Mouse (Mus musculus): ENCODE measurements at regions not wholly inside any gene's neighbourhood (a gene's known extent, or its start where the extent isn't known, plus 50 kb on each side); places are given as distances from the start of the nearest gene placed in this dataset.
"Not testable (repeated sequence)": the region's sequence is repeated elsewhere in the genome, so short reads cannot be mapped to it uniquely, and the experiment has no call there.

DNA sequence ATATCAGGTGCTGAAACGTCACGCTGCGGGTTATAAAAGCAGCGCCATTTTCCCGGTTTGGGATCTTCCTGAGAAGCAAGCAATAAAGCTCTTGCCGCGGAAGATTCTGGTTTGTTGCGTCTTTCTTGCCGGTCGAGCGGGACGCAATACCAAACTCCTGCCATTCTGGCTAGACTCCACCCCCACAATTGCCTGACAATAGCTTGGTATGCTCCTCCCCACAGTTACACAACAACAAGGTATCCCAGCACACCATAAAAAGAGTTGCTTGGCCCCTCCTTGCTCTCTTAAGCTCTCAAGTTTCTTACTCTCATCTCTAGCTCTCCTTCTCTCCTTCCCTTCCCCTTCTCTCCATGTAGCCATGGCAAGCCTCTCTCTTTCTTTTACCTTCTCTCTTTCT lies 176.5 kb upstream of the Ngly1 start:
- DNase-seq (ENCODE audit: low read depth in 2 of 2, low spot score in 2 of 2) = not testable (repeated sequence)

DNA sequence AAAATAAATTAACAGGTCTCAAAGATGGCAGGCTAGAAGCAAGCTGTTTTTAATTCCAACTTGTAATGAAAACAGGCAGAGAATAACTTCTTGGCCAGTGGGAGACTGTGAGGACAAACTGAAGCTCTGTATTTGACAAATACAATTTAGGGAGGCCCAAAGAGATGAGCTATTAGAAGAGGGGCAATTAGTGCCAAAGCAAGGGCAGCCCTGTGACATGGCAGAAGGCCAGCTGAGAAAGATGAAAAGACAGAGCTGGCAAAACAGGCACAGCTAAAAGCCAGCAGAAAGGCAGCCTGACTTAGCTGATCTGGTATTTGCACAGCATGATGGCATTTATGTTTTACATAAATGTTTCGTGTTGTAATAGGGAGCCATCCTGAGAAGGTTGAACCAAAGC lies 175.0 kb upstream of the Ngly1 start:
- DNase-seq (ENCODE audit: low read depth in 2 of 2, low spot score in 2 of 2) = no peak

DNA sequence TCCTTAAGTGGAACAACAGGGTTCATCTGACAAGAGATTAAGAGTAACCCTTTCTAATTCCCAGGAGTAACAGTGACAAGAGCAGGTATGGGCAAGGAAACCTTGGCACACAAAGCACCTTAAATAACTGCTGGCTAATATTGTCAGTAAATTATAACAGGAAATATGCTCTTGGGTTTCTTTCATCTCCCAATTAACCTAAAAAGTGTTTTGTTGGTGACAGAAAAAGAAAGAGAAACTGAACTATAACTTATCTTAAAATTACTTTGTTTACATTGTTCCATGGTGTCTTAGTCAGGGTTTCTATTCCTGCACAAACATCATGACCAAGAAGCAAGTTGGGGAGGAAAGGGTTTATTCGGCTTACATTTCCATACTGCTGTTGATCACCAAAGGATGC lies 170.0 kb upstream of the Ngly1 start:
- no peak for DNase-seq (ENCODE audit: low read depth in 2 of 2, low spot score in 2 of 2)

DNA sequence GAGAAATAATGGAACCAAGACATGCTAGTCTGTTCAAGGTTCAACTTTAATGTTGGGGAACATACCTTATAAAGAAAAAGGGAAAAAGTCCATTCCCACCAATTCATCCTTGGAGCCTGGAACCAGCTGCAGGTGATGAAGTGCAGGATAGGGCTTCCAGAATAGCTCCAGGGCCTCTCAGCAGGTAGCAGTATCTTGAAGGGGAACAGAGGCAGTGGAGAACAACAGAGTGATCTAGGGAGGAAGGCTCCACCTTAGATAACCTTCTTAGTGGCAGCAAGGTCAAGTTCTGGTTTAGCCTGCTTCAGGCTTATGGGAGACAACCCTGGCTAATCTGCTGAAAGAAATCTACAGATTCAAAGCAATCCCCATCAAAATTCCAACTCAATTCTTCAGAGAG lies 161.8 kb upstream of the Ngly1 start:
- not testable (repeated sequence) for DNase-seq (ENCODE audit: low read depth in 2 of 2, low spot score in 2 of 2)

DNA sequence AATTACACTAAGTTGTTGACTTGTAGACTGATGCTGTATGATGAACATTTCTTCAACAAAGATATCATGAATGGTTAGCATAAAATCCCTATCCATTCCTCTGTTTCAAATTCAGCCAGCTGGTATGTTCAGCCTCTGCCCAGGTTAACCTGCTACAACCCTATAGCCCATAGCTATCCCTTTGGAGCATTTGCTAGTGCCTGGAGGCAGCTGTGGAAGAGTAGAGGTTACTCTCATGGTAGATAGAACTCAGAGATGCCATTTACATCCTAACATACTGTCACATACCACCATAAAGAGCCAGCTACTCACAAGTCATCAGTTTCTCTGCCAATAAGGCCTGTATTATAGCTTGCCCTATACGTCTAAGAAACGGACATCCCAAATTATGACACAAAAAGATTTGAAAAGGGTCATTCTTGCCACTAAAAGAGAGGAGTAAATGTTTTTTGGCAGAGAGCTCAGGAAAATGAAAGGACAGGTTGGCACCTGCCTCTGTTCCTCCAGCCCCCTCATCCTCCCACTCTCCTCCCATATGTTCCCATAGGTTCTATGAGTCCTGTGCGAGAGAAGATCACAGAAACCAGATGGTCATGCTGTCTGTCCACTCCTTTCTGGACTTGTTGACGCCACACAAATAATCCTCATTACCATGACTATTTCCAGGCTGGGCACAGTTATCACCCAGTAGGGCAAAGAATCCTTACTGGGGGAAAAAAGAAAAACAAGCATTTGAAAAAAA lies 156.5 kb upstream of the Ngly1 start:
- no peak for DNase-seq (ENCODE audit: low read depth in 2 of 2, low spot score in 2 of 2)

DNA sequence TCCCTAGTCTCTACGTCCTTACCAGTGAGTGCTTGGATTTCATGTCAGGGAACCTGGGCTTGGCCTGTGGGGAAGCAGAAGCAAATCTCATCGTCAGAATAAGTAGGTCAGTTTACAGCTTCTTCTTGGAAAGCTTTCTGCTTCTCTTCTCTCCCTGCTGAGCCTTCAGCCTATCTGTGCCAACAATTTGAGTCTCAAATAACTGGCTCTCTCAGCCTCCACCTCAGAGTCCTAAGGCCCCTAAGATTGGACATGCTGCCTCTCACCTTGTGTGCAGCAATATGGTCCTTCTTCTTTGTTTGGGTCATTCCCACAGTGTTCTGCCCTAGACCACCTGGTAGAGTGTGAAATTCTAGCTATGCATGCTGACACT lies 156.0 kb upstream of the Ngly1 start:
- no peak for DNase-seq (ENCODE audit: low read depth in 2 of 2, low spot score in 2 of 2)

DNA sequence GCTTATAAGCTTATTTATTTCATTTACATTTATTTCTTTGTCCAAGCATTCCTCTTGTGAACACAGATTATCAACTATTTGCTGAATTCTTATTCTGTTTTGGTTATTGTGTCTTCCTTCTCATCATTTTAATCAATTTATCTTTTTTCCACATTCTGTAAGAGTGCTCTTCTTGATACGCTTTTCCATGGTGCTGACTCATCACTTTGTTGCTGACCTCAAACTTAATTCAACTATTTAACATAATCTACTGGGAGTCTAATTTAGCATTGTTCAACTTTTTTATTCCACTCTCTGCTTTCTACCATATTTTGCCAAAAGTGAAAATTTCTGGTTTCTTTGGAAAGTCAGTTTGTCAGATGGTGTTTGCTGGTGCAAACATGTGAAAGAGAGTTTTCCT lies 139.7 kb upstream of the Ngly1 start:
- DNase-seq (ENCODE audit: low read depth in 2 of 2, low spot score in 2 of 2) = no peak

DNA sequence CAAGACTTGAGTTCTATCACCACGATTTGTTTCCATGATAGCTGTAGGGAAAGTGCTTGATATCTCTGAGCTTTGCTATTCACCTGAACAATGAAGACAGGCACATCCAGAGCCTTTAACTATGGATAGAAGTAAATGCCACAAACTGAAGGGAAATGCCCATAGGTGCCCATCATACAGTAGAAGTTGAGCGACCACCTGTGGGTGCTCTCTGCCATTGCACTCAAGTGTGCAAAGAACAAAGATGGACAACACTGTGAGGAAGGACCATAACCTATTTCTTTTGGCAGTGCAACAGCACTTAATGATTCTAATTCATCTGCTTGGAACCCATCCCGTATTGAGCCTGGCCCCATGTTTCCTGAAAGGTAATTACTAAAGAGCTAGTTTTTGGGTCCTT lies 116.4 kb upstream of the Ngly1 start:
- DNase-seq (ENCODE audit: low read depth in 2 of 2, low spot score in 2 of 2) = no peak

DNA sequence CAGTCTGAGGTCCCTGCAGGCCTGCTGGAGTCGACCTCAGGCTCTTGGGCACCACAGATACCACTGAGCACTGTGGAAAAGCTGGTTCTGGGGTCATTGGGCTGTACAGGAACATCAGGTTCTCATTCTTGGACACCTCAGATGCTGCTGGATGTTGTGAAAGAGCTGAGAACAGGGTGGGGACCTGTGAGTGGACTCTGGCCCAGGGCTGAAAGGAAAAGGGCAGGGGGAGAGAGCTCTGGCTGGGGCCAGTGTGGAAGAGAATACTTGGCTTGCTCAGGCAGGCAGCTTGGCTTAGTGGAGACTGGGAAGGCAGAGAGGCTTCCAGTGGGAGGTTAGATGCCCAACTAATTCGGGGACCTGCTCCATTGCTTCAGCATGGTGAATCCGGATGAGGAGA lies 115.7 kb upstream of the Ngly1 start:
- no peak for DNase-seq (ENCODE audit: low read depth in 2 of 2, low spot score in 2 of 2)

DNA sequence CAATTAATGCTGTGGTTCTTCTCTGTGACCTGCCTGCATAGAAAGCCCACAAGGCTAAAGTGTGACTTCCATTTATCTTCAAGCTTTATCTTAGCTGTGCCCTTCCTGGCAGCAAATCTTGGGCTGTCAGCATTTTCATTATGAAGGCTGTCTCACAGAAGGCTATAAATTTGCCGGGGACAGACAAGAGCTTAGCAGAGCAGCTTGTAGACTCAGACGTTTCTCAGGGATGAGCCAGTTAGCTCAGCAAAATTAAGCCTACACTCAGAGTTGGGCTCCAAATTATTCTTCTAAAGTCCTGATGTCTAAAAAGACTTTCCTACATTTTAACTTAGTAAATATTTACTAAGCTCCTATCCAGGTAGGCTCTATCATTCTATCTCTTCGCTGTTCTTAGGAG lies 112.9 kb upstream of the Ngly1 start:
- DNase-seq (ENCODE audit: low read depth in 2 of 2, low spot score in 2 of 2) = no peak

DNA sequence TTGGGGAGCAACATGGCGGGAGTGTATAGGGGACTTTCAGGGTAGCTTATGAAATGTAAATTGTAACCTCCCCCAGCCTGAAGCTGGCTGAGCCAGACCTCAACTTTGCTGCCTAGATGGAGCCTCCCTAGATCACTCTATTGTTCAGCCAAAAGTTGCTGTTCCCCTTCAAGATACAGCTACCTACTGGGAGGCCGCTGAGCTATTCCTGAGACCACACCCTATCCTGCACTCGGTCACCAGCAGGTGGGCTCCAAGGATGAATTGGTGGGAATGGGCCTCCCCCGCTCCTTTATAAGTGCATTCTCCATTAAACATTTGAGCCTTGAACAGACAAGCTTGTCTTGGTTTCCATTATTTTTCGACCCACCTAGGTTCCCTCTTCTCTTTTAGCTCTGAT lies 104.8 kb upstream of the Ngly1 start:
- no peak for DNase-seq (ENCODE audit: low read depth in 2 of 2, low spot score in 2 of 2)

DNA sequence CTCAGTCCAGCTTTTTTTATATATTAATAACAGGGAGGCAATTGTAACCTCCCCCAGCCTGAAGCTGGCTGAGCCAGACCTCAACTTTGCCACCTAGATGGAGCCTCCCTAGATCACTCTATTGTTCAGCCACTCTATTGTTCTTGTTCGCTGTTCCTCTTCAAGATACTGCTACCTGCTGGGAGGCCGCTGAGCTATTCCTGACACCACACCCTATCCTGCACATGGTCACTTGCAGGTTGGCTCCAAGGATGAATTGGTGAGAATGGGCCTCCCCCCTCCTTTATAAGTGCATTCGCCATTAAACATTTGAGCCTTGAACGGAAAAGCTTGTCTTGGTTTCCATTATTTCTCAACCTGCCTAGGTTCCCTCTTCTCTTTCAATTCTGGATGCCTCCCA lies 102.3 kb upstream of the Ngly1 start:
- no peak for DNase-seq (ENCODE audit: low read depth in 2 of 2, low spot score in 2 of 2)

DNA sequence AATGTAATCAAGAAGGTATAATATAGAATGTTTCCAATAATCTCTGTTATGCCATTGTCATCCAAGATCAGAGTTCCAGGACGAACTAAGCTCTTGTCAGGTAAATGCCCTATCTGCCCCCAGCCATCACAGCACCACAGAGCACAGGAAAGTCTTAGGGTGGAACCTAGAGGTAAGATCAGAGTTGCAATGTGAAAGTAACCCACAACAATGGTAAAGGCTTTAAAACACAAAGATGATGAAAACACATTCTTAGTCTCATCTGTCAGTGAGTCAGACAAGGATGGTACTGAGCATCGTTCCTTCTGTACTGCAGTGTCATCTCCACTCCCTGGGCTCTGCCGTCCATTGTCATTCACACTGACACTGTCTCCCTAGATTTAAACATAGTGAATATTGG lies 97.3 kb upstream of the Ngly1 start:
- peak in 1 of 2 experiments; percentile 18 for DNase-seq (ENCODE audit: low read depth in 2 of 2, low spot score in 2 of 2)

DNA sequence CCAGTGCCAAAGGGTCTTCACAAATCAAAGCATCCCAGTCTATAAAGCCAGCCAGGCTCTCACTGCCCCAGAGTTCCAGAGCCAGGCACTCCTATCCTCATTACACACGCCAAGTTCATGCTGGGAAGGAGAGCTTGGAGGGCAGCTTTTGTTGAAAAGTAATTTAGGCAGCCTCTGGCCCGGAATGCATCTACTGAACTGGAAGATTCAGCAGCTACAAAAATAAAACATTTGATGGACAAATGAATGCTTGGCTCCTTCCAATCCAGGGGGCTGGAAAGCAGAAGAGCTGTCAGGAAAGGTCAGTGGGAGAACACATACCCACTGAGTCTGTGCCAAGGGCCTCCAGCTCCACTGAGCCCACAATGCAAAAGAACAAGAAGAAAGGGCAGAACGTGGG lies 96.4 kb upstream of the Ngly1 start:
- no peak for DNase-seq (ENCODE audit: low read depth in 2 of 2, low spot score in 2 of 2)

DNA sequence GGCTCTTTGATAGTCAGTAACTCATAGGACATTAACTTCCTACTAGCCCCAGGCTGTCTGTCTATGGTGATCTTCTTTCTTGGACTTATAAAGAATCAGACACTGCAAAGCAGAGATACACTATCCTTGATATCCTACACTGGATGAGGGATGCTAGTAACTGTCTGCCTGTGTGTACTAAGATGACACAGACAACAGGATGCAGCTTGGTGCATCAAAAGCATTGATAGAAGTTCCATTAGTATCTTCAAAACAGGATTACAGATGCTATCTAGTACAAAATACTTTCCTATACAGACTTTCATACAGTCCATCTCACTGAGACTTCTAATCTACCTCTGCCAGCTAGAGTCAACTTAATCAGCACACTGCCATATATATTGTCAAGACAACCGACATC lies 94.0 kb upstream of the Ngly1 start:
- no peak for DNase-seq (ENCODE audit: low read depth in 2 of 2, low spot score in 2 of 2)

DNA sequence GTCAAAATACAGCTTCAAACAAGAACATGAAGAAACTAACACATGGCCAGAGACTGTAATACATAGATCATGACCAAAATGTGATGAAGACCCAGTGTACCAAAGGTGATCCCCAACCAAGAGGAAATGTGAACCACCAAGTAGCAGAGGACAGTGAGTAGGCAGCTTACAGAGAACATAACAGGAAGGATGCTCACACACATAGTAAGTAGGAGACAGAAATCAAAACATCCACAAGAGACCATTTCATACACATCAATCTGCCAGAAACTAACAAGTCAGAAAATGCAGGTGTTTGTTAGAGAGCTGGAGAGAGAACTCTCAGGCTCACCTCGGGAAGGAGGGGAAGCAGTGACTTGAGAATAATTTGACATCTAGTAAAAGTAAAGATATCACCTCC lies 78.9 kb upstream of the Ngly1 start:
- DNase-seq (ENCODE audit: low read depth in 2 of 2, low spot score in 2 of 2) = peak; percentile 24 to 45

DNA sequence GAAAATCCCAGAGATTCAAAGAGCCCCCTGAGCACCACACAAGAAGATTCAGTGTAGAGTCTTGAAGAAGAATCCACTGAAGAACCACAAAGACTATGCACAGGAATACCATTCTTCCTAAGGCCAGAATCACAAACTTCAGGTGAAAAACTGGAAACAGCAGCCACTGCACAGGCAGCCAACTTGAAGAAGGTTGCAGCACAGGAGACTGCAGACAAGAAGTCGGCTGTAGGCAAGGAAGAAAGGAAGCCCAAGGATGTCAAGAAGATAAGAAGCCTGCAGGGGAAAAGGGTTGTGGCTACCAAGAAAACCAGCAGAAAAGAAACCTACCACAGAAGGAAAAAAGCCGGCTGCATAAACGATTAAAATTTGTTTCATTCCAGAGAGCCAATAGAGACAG lies 76.8 kb upstream of the Ngly1 start:
- DNase-seq (ENCODE audit: low read depth in 2 of 2, low spot score in 2 of 2) = no peak

DNA sequence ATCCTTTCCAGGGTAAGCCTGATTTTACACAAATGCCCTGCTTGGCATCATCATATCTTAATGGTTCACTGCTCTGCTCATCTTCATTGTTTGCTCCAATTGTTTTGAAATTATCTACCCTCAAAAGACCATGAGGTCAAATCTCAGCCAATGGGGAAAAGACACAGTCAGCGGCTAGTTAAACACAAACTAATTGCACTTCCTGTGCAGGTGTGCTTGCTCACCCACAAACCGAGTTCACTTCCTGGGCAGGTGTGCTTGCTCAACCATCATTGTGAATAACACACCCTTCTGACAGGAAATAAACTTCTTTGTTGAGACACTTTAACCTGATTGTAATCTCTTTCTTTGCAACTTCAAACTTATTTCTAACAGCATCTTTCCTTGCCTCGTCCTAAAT lies 75.8 kb upstream of the Ngly1 start:
- peak; percentile 67 to 80 for DNase-seq (ENCODE audit: low read depth in 2 of 2, low spot score in 2 of 2)

DNA sequence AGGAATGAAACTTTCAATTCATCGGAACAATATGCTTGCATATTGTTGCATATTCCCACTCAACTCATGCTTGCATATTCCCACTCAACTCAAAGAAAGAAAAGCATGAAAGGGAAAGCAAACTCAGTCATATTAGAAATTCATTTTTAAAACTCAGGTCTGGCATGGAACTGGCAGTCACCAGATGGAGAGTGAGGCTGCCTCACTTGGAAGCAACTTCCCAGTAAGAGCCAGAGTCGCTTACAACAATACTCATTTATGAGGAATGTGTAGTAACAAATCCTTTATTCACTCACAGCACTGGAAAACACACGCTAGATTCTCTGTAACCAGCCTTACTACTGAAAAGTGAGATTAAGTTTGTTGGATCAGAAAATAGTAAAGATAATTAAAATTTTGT lies 70.9 kb upstream of the Ngly1 start:
- DNase-seq (ENCODE audit: low read depth in 2 of 2, low spot score in 2 of 2) = no peak

DNA sequence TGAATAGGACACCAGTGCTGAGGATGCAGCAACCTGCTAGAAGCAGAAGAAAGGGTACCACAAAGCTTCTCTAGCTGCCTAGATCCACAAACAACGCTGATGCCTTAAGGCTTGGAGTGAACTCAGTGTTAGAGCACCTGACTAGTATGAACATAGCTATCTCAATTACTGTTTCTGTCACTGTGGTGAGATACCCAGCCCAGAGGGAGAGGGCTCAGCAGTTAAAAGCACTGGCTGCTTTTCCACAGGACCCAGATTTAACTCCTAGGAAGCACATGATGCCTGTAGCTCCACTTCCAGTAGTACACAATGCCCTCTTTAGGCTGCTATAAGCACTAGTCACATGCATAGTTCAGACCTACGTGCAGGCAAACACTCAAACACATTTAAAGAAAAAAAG lies 67.3 kb upstream of the Ngly1 start:
- DNase-seq (ENCODE audit: low read depth in 2 of 2, low spot score in 2 of 2) = no peak

DNA sequence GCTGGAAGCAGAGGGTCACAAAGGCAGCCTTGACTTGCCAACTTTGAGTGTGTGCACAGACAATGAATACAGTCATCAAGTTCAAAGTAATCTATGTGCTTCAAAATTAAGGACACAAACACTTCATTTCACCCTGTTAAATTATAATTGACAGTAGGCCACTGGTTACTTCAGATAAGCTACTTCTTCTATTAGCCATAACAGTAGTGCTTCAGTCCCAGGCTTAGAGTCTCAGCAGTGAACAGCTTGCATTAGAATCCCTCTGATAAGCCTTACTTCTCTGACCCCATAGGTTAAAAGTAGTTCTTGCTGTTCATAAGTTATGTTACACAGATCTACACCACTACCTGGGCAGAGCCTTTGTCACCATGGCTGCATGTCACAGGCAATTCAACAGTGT lies 63.8 kb upstream of the Ngly1 start:
- no peak for DNase-seq (ENCODE audit: low read depth in 2 of 2, low spot score in 2 of 2)

Data from CD8-positive naive resting alpha-beta T cell, adult 2 months (primary cell).